Mouse (Mus musculus) stomach, postnatal 0 days (tissue): ENCODE measurements around the gene Magi3. TPM values are rescaled to one million over a fixed set of nuclear protein-coding genes. Genes with fewer than 3 reads are reported as not detected.

Experiments used
- ATAC-seq: fragments of 200-750 bp; cut with Nextera tagmentation; 2 replicates; pipeline ENCODE4 v1.8.0; 2017; ENCODE audit not compliant: low FRiP score, low TSS enrichment
- DNase-seq: peaks from one replicate; pipeline ENCODE4 v3.0.0-alpha.2; 2016; ENCODE audit warnings: low spot score
- H3K27ac ChIP-seq: fragments of 300-500 bp; sonication (generic); replicated peaks from 2 replicates; pipeline ENCODE4 v1.5.1; 2014; ENCODE audit warnings: mild to moderate bottlenecking, control low read depth
- H3K27me3 ChIP-seq: fragments of 300-500 bp; sonication (generic); 2 replicates; pipeline ENCODE4 v1.6.1; 2014; ENCODE audit warnings: low read length; ENCODE audit not compliant: control insufficient read depth, insufficient read depth
- H3K36me3 ChIP-seq: fragments of 300-500 bp; sonication (generic); 2 replicates; pipeline ENCODE4 v1.6.1; 2014; ENCODE audit warnings: low read length, mixed read lengths; ENCODE audit not compliant: control insufficient read depth, insufficient read depth
- H3K4me1 ChIP-seq: fragments of 300-500 bp; sonication (generic); replicated peaks from 2 replicates; pipeline ENCODE4 v1.6.1; 2014; ENCODE audit warnings: antibody characterized with exemption; ENCODE audit not compliant: control insufficient read depth, insufficient read depth
- H3K4me2 ChIP-seq: fragments of 300-500 bp; sonication (generic); replicated peaks from 2 replicates; pipeline ENCODE4 v1.6.1; 2014; ENCODE audit warnings: low read depth, mild to moderate bottlenecking, control low read depth, moderate library complexity
- H3K4me3 ChIP-seq: fragments of 300-500 bp; sonication (generic); 2 replicates; pipeline ENCODE4 v1.5.1; 2014; ENCODE audit warnings: low read depth, low read length, control low read depth
- H3K9ac ChIP-seq: fragments of 300-500 bp; sonication (generic); 2 replicates; pipeline ENCODE4 v1.6.1; 2014; ENCODE audit warnings: mild to moderate bottlenecking, low read length, control low read depth, mixed read lengths
- H3K9me3 ChIP-seq: fragments of 300-500 bp; sonication (generic); 2 replicates; pipeline ENCODE4 v1.6.1; 2016; ENCODE audit warnings: low read length; ENCODE audit not compliant: control insufficient read depth
- CTCF ChIP-seq: IDR thresholded peaks from 2 replicates; pipeline ENCODE4 v1.5.1; 2016; ENCODE audit warnings: antibody characterized with exemption, low read depth, mild to moderate bottlenecking, moderate library complexity
- EP300 ChIP-seq: optimal IDR thresholded peaks from 2 replicates; pipeline ENCODE3; 2016; ENCODE audit warnings: antibody characterized with exemption
- WGBS: fragments of 180-500 bp; shearing (Covaris S2); extraction: QIAGEN DNeasy Blood & Tissue Kit; methylation state at CpG from one replicate; pipeline ENCODE4 v1.1.7; 2014; 5-methylcytosine and 5-hydroxymethylcytosine counted together
- polyA plus RNA-seq: library from polyadenylated mRNA; unstranded; fragments of >200 nt; fragmentation: Nextera tagmentation; extraction: Ambion mirVana; gene quantifications from 2 replicates; pipeline ENCODE4 v1.2.1, GENCODE M21; 2015

Magi3 gene
- polyA plus RNA-seq, 1 experiment from 2014 or later, result 3.4 TPM

DNA sequence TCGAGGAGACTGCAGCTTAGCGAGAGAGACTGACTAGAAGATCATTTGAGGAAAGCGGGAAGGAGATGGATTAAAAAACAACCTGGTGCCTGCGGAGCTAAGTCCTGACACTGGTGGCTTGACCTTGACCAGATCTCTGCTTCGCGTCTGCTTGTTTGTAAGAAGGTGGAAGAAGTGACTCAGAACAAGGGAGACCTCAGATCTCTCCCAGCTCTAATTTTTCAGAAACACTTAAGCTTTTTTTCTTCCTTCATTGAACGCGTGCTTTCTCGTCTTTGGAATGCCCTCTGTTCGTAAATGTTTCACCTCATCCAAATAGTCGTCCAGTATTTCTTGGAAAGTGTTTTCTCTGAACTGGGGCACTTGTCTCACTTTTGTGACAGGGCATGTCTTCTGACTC, 982 bp upstream of the Magi3 start:
- peak overlapping the region; percentile 78 for H3K27ac ChIP-seq
- ATAC-seq, result no peak
- WGBS, result 5% methylated on average over 11 of the region's 11 CpGs
- H3K4me2 ChIP-seq, result peak overlapping the region; percentile 52
- TF ChIP-seq EP300, result no peak
- no peak for TF ChIP-seq CTCF
- peak overlapping the region; percentile 47; the same call in 1 of the 2 replicates for H3K9ac ChIP-seq
- no peaks in the 10 kb centered on the region for H3K9me3 ChIP-seq
- no peaks in the 10 kb centered on the region for H3K27me3 ChIP-seq
- H3K4me3 ChIP-seq, result peak overlapping the region; percentile 80
- no peaks in the 10 kb centered on the region for H3K4me1 ChIP-seq
- H3K36me3 ChIP-seq, result no peaks in the 10 kb centered on the region
- DNase-seq, result peak; percentile 25

DNA sequence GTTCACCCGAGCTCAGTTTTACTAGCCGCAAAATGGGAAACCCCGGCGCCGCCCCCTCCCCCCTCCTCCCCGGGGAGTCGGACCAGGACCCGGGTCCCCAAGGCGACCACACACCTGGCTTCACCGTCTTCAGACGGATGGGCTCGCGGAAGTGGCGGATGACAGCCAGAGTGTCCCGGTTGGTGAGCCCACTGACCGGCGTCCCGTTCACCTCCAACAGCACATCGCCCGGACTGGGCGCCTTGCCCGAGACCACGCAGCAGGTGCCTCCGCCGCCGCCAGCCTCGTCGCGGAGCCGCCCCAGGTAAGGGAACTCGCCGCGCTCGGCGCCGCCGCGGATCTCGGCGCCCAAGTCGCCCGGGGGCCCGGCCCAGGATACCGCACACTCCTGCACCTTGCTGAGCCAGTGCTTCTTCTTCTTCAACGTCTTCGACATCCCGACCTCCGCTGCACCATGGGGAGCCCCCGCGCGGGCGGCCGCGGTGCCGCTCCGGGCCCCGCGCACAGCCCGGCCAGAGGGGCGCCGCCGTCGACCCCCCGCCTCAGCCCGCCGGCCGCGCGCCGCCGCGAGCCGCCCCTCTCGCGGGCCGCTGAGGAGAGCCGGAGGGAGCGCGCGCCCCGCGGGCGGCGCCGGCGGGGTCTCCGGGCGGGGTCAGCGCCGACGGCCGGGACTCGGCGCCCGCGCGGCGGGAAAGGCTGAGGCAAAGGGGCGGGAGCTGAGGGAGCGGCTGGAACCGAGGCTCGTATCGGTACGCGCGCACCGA, 461 bp downstream of the Magi3 start:
- Histone ChIP-seq H3K4me1 (no peaks in the 10 kb centered on the region), H3K27me3 (no peaks in the 10 kb centered on the region), H3K4me2 (peak overlapping the region; percentile 86), H3K36me3 (no peaks in the 10 kb centered on the region), H3K9ac (peak overlapping the region; percentile 88), H3K4me3 (peak overlapping the region; percentile 80), H3K9me3 (no peaks in the 10 kb centered on the region), H3K27ac (peak overlapping the region; percentile 96)
- WGBS, result under 1% methylated on average over 72 of the region's 107 CpGs
- no peak for TF ChIP-seq CTCF
- TF ChIP-seq EP300, result no peak
- peak; percentile 65 for DNase-seq
- ATAC-seq, result peak; percentile 6; the same call in 1 of the 2 replicates

DNA sequence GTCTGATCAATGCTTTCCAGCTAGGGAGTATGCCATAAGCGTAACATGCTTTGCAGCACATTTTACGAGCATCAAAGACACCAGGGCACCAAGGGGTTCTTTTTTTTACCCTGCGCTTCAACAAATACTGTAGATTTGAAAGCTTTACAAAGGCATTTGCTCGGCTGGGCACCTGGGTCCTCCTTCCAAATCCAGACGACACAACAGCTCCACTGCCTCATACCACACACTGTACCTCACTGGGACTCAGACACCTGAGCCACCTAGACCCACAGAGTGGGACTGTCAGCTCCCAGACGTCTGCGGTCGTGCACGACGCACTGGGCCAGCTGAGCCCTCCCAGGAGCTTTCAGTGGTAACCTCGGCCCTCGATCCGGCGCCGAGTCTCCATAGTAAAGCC, 1.2 kb downstream of the Magi3 start:
- Histone ChIP-seq H3K4me2 (peak overlapping the region; percentile 86), H3K27ac (0 out of 2 replicates have a peak overlapping the region, but pooled peaks have one; percentile 31), H3K4me3 (peak overlapping the region; percentile 80), H3K9ac (peak overlapping the region; percentile 88), H3K27me3 (no peaks in the 10 kb centered on the region), H3K36me3 (no peaks in the 10 kb centered on the region), H3K9me3 (no peaks in the 10 kb centered on the region), H3K4me1 (no peaks in the 10 kb centered on the region)
- no peak for ATAC-seq
- WGBS, result 4% methylated on average over 15 of the region's 15 CpGs
- TF ChIP-seq EP300 (no peak), CTCF (no peak)
- DNase-seq, result peak; percentile 51

DNA sequence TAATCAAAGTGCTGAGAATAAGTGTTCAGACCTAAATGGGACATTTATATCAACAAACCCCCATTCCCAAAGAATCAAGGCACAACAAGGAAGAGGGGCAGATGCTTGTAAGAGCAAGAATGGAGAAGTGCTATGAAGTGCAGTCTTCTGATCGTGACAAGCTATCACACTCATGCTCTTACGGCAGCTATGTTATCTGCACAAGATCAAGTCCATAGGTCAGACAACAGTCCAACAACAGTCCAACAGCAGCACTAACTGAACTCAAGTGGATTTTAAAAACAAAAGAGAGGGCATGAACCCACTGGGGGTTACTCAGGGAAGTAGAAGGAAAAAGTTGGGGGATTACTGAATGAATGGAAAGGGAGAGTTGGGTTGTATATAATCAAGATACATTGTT, 30.4 kb downstream of the Magi3 start:
- ATAC-seq, result no peak; the same call in 1 of the 2 replicates

DNA sequence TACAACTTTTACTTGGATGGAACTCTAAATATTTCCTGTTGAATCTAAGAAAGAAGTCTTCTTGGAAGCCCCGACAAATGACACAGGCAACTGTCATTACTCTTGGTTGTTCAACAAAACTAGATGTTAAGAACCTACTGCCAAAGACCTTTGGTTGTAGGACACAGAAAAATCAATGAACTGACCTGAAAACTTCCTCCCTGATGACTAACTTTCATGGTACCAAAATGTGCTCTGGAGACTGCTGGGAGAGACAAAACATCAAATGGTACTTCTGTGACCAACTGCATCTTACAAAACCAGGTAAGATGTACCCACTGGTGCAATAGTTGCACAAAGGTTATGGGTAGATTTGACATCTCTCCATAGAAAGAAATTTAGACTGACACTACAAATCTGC, 30.9 kb downstream of the Magi3 start:
- DNase-seq (no peak), ATAC-seq (no peak)
- Histone ChIP-seq H3K4me3 (no peak overlapping the region), H3K4me1 (no peaks in the 10 kb centered on the region), H3K4me2 (no peak overlapping the region), H3K9ac (no peak overlapping the region), H3K36me3 (no peaks in the 10 kb centered on the region), H3K9me3 (no peaks in the 10 kb centered on the region), H3K27ac (no peak overlapping the region), H3K27me3 (no peaks in the 10 kb centered on the region)
- no peak for TF ChIP-seq EP300
- 81% methylated on average over 1 of the region's 1 CpGs for WGBS

More for the DNA sequence above, 30.4 kb downstream of the Magi3 start:
- WGBS, result 51% methylated on average over 2 of the region's 2 CpGs
- no peak overlapping the region for H3K4me3 ChIP-seq
- no peaks in the 10 kb centered on the region for H3K27me3 ChIP-seq
- H3K27ac ChIP-seq, result no peak overlapping the region
- H3K9ac ChIP-seq, result no peak overlapping the region
- DNase-seq, result no peak
- H3K4me2 ChIP-seq, result no peak overlapping the region
- no peaks in the 10 kb centered on the region for H3K9me3 ChIP-seq
- H3K36me3 ChIP-seq, result no peaks in the 10 kb centered on the region
- TF ChIP-seq CTCF (no peak), EP300 (no peak)
- no peaks in the 10 kb centered on the region for H3K4me1 ChIP-seq

DNA sequence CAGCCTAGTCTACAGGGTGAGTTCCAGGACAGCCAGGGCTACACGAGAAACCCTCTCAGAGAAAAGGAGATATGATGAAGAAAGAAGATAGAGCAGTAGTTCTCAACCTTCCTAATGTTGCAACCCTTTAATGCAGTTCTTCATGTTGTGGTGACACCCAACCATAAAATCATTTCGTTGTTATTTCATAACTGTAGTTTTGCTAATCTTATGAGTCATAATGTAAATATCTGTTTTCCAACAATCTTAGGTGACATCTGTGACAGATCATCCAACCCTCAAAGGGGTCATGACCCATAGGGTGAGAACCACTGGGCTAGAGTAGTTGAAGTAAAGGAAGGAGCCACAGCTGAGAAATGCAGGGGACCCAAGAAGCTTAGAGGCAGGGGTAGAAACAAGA, 35.9 kb downstream of the Magi3 start:
- ATAC-seq (no peak), DNase-seq (no peak)
- Histone ChIP-seq H3K4me1 (no peaks in the 10 kb centered on the region), H3K4me3 (no peak overlapping the region), H3K27ac (no peak overlapping the region), H3K9ac (no peak overlapping the region), H3K4me2 (no peak overlapping the region), H3K36me3 (no peaks in the 10 kb centered on the region), H3K27me3 (no peaks in the 10 kb centered on the region), H3K9me3 (no peaks in the 10 kb centered on the region)
- TF ChIP-seq EP300 (no peak), CTCF (no peak)
- 55% methylated on average over 2 of the region's 2 CpGs for WGBS
